ENCODE assay signal across 8 mouse cellular contexts in the genomic region with DNA sequence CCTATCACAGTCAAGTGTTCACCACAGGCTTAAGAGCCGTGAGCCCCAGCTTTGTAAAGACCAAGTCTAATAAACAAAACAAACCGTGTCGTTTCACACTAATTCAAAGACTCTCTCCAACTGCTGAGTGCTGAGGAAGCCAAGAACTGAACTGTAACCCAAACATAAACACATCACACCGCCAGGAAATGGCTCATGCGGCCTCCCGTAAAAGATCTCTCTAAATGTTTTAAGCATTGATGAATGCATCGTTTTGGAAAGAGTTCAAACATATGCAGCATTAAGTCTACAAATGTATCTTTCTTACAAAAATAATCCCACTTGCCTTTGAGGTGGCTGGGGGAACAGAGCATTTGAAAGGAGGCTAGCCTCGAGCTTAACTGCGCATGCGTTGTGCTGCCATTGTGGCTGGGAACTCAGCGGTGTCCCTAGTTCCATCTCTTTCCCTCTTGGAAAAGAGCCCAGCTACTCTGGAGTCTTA.
DNase-seq lines count a peak whose midpoint lies in the region; ATAC-seq lines count a peak whose summit lies in the region.
"Had no signal": no experiment of that assay in that cellular context is flagged by ENCODE, and none has a peak within 500 bp of the region (broad histone marks: within the 10 kb centered on the region; RNA-seq: fewer than 3 reads in every experiment).

No protein-coding gene starts in this region.

- H3K9ac ChIP-seq in kidney, embryonic 16.5 days (replicated peaks; ENCODE audit: low read length): no peak overlapping the region

- 42% methylated on average over 11 of the region's 11 CpGs for WGBS in kidney, embryonic 16.5 days

- no peaks in the 10 kb centered on the region for H3K36me3 ChIP-seq in kidney, embryonic 16.5 days (ENCODE audit: insufficient read depth, low read length)

- H3K27me3 ChIP-seq in kidney, embryonic 16.5 days (ENCODE audit: insufficient read depth, low read length): no peaks in the 10 kb centered on the region

- 0 out of 2 replicates have a peak, but pooled peaks cover 3% of the 10 kb centered on the region for H3K9me3 ChIP-seq in kidney, embryonic 16.5 days (ENCODE audit: low read length)

- no peak overlapping the region for H3K27ac ChIP-seq in kidney, embryonic 16.5 days (ENCODE audit: low read length)

- no peak overlapping the region; the same call in 1 of the 2 replicates for H3K4me2 ChIP-seq in kidney, embryonic 16.5 days (replicated peaks; ENCODE audit: low read depth, low read length)

- DNase-seq in kidney, adult 18-20 months: no peak
- peak; percentile 20 for DNase-seq in R1 (ENCODE audit: low read depth, low spot score)
- peak; percentile 30 for DNase-seq in brain, embryonic 18.5 days (ENCODE audit: low read depth, low spot score)
- DNase-seq in lung, postnatal 14 days: peak; percentile 25
- no peak for DNase-seq in MN1 (ENCODE audit: low spot score)
- DNase-seq in retina, postnatal 1 day: no peak
- DNase-seq: thymus, postnatal 4 days had no signal

- H3K4me3 ChIP-seq in kidney, embryonic 16.5 days (ENCODE audit: low read length): no peak overlapping the region

- no peaks in the 10 kb centered on the region; the same call in 1 of the 2 replicates for H3K4me1 ChIP-seq in kidney, embryonic 16.5 days (ENCODE audit: insufficient read depth, low read length)

- ATAC-seq in kidney, embryonic 16.5 days (ENCODE audit: low FRiP score, low TSS enrichment): peak; percentile 59; the same call in 1 of the 2 replicates

Comparison
In these comparisons a context has a peak if more than half of its experiments do, and no peak if none do; other contexts are left out.
1. DNase-seq: peak in R1 (single experiment), brain, embryonic 18.5 days (single experiment) and lung, postnatal 14 days (single experiment); none in kidney, adult 18-20 months (single experiment), MN1 (single experiment) and retina, postnatal 1 day (single experiment).